In genomic region chr17:31970890-31971289, GRCm38 (mm10) we compare ENCODE assay signal across 22 mouse cellular contexts.
"Had no signal": no experiment of that assay in that cellular context is flagged by ENCODE, and none has a peak within 500 bp of the region (broad histone marks: within the 10 kb centered on the region; RNA-seq: fewer than 3 reads in every experiment).

No protein-coding gene starts in this region.

- H3K36me3 ChIP-seq: hindbrain, embryonic 10.5 days; hindbrain, embryonic 12.5 days; intestine, embryonic 15.5 days; limb, embryonic 10.5 days; limb, embryonic 12.5 days had no signal

- H3K27ac ChIP-seq: heart, adult 2 months; hindbrain, embryonic 10.5 days; hindbrain, embryonic 12.5 days; hindbrain, embryonic 14.5 days; intestine, embryonic 15.5 days; layer of hippocampus, adult 2 months; left cerebral cortex, adult 2 months; limb, embryonic 10.5 days; limb, embryonic 12.5 days had no signal

- H3K4me1 ChIP-seq: hindbrain, embryonic 10.5 days; hindbrain, embryonic 12.5 days had no signal

- DNase-seq: gastrocnemius, postnatal 14 days; heart, adult 2 months; heart, postnatal 10 days; heart, postnatal 4 days; kidney, adult 18-20 months; kidney, adult 8-10 months; kidney, postnatal 10 days; kidney, postnatal 4 days; liver had no signal

- H3K4me2 ChIP-seq: heart, embryonic 11.5 days; hindbrain, embryonic 12.5 days; hindbrain, embryonic 14.5 days; intestine, embryonic 15.5 days; limb, embryonic 12.5 days; liver, embryonic 11.5 days had no signal

- H3K9me3 ChIP-seq: hindbrain, embryonic 10.5 days; hindbrain, embryonic 12.5 days; intestine, embryonic 15.5 days; limb, embryonic 10.5 days; limb, embryonic 12.5 days had no signal

- ATAC-seq: hindbrain, embryonic 16.5 days; inflammation-experienced regulatory T-cells, adult 6 months; intestine, embryonic 15.5 days; intestine, postnatal 0 days had no signal

- H3K4me3 ChIP-seq: heart, adult 2 months; hindbrain, embryonic 10.5 days; hindbrain, embryonic 12.5 days; intestine, embryonic 15.5 days; layer of hippocampus, adult 2 months; left cerebral cortex, adult 2 months; limb, embryonic 10.5 days; limb, embryonic 12.5 days had no signal

- H3K27me3 ChIP-seq: hindbrain, embryonic 12.5 days; intestine, embryonic 15.5 days; limb, embryonic 12.5 days had no signal

- H3K9ac ChIP-seq: hindbrain, embryonic 12.5 days; hindbrain, embryonic 14.5 days; intestine, embryonic 15.5 days; limb, embryonic 12.5 days had no signal
